Mouse (Mus musculus): ENCODE measurements around the gene Fam199x. TPM values are rescaled to one million over a fixed set of nuclear protein-coding genes. Genes with fewer than 3 reads are reported as not detected.

Gene Fam199x
- polyA plus RNA-seq, 1 experiment = 1.3 TPM

Other genes with a start within 250 kb of the Fam199x start
- gene Plp1, start 226.9 kb upstream of the Fam199x start, polyA plus RNA-seq (2012; rRNA removed) = 3.4 and 4.7 TPM in 2 replicates
- 0.08 and 0.27 TPM in 2 replicates for gene Rab9b, start 180.8 kb upstream of the Fam199x start, polyA plus RNA-seq (2012; rRNA removed)
- not detected in 2 replicates for gene H2bfm, start 122.3 kb upstream of the Fam199x start, polyA plus RNA-seq (2012; rRNA removed)
- gene Tmsb15b2, start 74.1 kb upstream of the Fam199x start, polyA plus RNA-seq (2012; rRNA removed) = not detected in 2 replicates
- 0.58 and 0.79 TPM in 2 replicates for gene Tmsb15l, start 72.7 kb upstream of the Fam199x start, polyA plus RNA-seq (2012; rRNA removed)
- 1.8 and 2.7 TPM in 2 replicates for gene Tmsb15b1, start 72.7 kb upstream of the Fam199x start, polyA plus RNA-seq (2012; rRNA removed)
- gene Zcchc18, start 56.4 kb upstream of the Fam199x start, polyA plus RNA-seq (2012; rRNA removed) = 1.3 and 2.4 TPM in 2 replicates
- 3.8 and 5.6 TPM in 2 replicates for gene Slc25a53, start 11.3 kb upstream of the Fam199x start, polyA plus RNA-seq (2012; rRNA removed)
- gene Esx1, start 72.5 kb downstream of the Fam199x start, polyA plus RNA-seq (2012; rRNA removed) = 0.09 TPM in 1 of 2 replicates, not detected in the other

All from gonadal fat pad, adult 2 months (tissue).